Mouse (Mus musculus): ENCODE measurements around the gene Gphb5.

- TF ChIP-seq CTCF (conservative IDR thresholded peaks at IDR 0.05; ENCODE audit: insufficient read depth, insufficient read length, low read depth, low read length) (no peak), POLR2A (IDR thresholded peaks at IDR 0.05; ENCODE audit: low read depth, low read length) (no peak)
Observed at GRCm38 (mm10) chr12:75466206-75466605, 49.6 kb upstream of the Gphb5 start.
